Mouse (Mus musculus) limb, embryonic 12.5 days (tissue): ENCODE results near the gene Tbc1d1. TPM values are rescaled to one million over a fixed set of nuclear protein-coding genes. Genes with fewer than 3 reads are reported as not detected.

ENCODE experiments used
- ATAC-seq: fragments of 200-750 bp; cut with Nextera tagmentation; 2 replicates; pipeline ENCODE4 v1.8.0; 2017; ENCODE audit warnings: low read depth, moderate TSS enrichment; ENCODE audit not compliant: insufficient number of reproducible peaks, insufficient read depth, low FRiP score, low TSS enrichment
- H3K27ac ChIP-seq: fragments of 300-500 bp; sonication (generic); 2 replicates; pipeline ENCODE4 v1.5.1; 2016; ENCODE audit warnings: mild to moderate bottlenecking, moderate library complexity
- H3K27me3 ChIP-seq: fragments of 300-500 bp; sonication (generic); 2 replicates; pipeline ENCODE4 v1.6.1; 2016; ENCODE audit warnings: mild to moderate bottlenecking, moderate library complexity
- H3K36me3 ChIP-seq: fragments of 300-500 bp; sonication (generic); 2 replicates; pipeline ENCODE4 v1.6.1; 2016; ENCODE audit warnings: mild to moderate bottlenecking, moderate library complexity
- H3K4me1 ChIP-seq: fragments of 300-500 bp; sonication (generic); replicated peaks from 2 replicates; pipeline ENCODE4 v1.6.1; 2016
- H3K4me2 ChIP-seq: fragments of 300-500 bp; sonication (generic); 2 replicates; pipeline ENCODE4 v1.6.1; 2016; ENCODE audit warnings: mild to moderate bottlenecking, moderate library complexity
- H3K4me3 ChIP-seq: fragments of 300-500 bp; sonication (generic); replicated peaks from 2 replicates; pipeline ENCODE4 v1.5.1; 2016; ENCODE audit warnings: mild to moderate bottlenecking
- H3K9ac ChIP-seq: fragments of 300-500 bp; sonication (generic); replicated peaks from 2 replicates; pipeline ENCODE4 v1.6.1; 2016; ENCODE audit warnings: mild to moderate bottlenecking, moderate library complexity
- H3K9me3 ChIP-seq: fragments of 300-500 bp; sonication (generic); 2 replicates; pipeline ENCODE4 v1.6.1; 2016; ENCODE audit warnings: mild to moderate bottlenecking, moderate library complexity
- WGBS: fragments of 180-500 bp; shearing (Covaris S2); methylation state at CpG from one replicate; pipeline ENCODE4 v1.1.7; 2016; 5-methylcytosine and 5-hydroxymethylcytosine counted together
- polyA plus RNA-seq: library from polyadenylated mRNA; unstranded; fragments of >200 nt; fragmentation: Nextera tagmentation; extraction: Ambion mirVana; gene quantifications from 2 replicates; pipeline ENCODE4 v1.2.1, GENCODE M21; 2016

Gene Tbc1d1
- polyA plus RNA-seq, 1 experiment from 2014 or later: 32.8 TPM

GRCm38 (mm10) chr5:64377705-64378104 is 221.6 kb downstream of the Tbc1d1 start:
- H3K27ac ChIP-seq: peak overlapping the region; percentile 84; the same call in 1 of the 2 replicates
- no peaks in the 10 kb centered on the region for H3K27me3 ChIP-seq
- no peak overlapping the region for H3K9ac ChIP-seq
- no peak overlapping the region for H3K4me3 ChIP-seq
- WGBS: 77% methylated on average over 8 of the region's 8 CpGs
- no peak for ATAC-seq
- peaks cover 53% of the 10 kb centered on the region for H3K4me1 ChIP-seq
- no peaks in the 10 kb centered on the region for H3K36me3 ChIP-seq
- no peak overlapping the region for H3K4me2 ChIP-seq
- H3K9me3 ChIP-seq: no peaks in the 10 kb centered on the region

GRCm38 (mm10) chr5:64378591-64379275 is 222.6 kb downstream of the Tbc1d1 start:
- no peak; the same call in 1 of the 2 replicates for ATAC-seq

GRCm38 (mm10) chr5:64379829-64380228 is 223.7 kb downstream of the Tbc1d1 start:
- no peak for ATAC-seq
- Histone ChIP-seq H3K9me3 (no peaks in the 10 kb centered on the region), H3K9ac (no peak overlapping the region), H3K27ac (peak overlapping the region; percentile 84; the same call in 1 of the 2 replicates), H3K27me3 (no peaks in the 10 kb centered on the region), H3K4me1 (peaks cover 60% of the 10 kb centered on the region), H3K4me2 (no peak overlapping the region), H3K36me3 (no peaks in the 10 kb centered on the region), H3K4me3 (no peak overlapping the region)
- 88% methylated on average over 5 of the region's 5 CpGs for WGBS

More at GRCm38 (mm10) chr5:64378591-64379275, 222.6 kb downstream of the Tbc1d1 start:
- Histone ChIP-seq H3K27ac (peak overlapping the region; percentile 84), H3K27me3 (no peaks in the 10 kb centered on the region), H3K9ac (no peak overlapping the region), H3K4me3 (no peak overlapping the region), H3K4me1 (peaks cover 62% of the 10 kb centered on the region), H3K4me2 (no peak overlapping the region), H3K36me3 (no peaks in the 10 kb centered on the region), H3K9me3 (no peaks in the 10 kb centered on the region)
- WGBS: 59% methylated on average over 13 of the region's 13 CpGs

GRCm38 (mm10) chr5:64380698-64381375 is 224.7 kb downstream of the Tbc1d1 start:
- Histone ChIP-seq H3K9ac (no peak overlapping the region), H3K36me3 (no peaks in the 10 kb centered on the region), H3K27ac (peak overlapping the region; percentile 41; the same call in 1 of the 2 replicates), H3K4me1 (peaks cover 56% of the 10 kb centered on the region), H3K4me2 (peak overlapping the region; percentile 13; the same call in 1 of the 2 replicates), H3K9me3 (no peaks in the 10 kb centered on the region), H3K4me3 (no peak overlapping the region), H3K27me3 (no peaks in the 10 kb centered on the region)
- WGBS: 44% methylated on average over 11 of the region's 11 CpGs
- no peak for ATAC-seq

- Histone ChIP-seq H3K9ac (no peak overlapping the region), H3K27me3 (no peaks in the 10 kb centered on the region), H3K27ac (no peak overlapping the region), H3K4me1 (peaks cover 56% of the 10 kb centered on the region), H3K4me2 (no peak overlapping the region), H3K9me3 (no peaks in the 10 kb centered on the region), H3K36me3 (no peaks in the 10 kb centered on the region), H3K4me3 (no peak overlapping the region)
- WGBS: 41% methylated on average over 8 of the region's 8 CpGs
- ATAC-seq: no peak
These were observed 225.4 kb downstream of the Tbc1d1 start for GRCm38 (mm10) chr5:64381538-64381937.

GRCm38 (mm10) chr5:64382451-64383057 is 226.4 kb downstream of the Tbc1d1 start:
- Histone ChIP-seq H3K9ac (no peak overlapping the region), H3K4me2 (no peak overlapping the region), H3K36me3 (no peaks in the 10 kb centered on the region), H3K4me1 (peaks cover 56% of the 10 kb centered on the region), H3K27me3 (no peaks in the 10 kb centered on the region), H3K4me3 (no peak overlapping the region), H3K9me3 (no peaks in the 10 kb centered on the region), H3K27ac (peak overlapping the region; percentile 32)
- 13% methylated on average over 8 of the region's 8 CpGs for WGBS
- ATAC-seq: peak; percentile 39

GRCm38 (mm10) chr5:64383215-64383614 is 227.1 kb downstream of the Tbc1d1 start:
- Histone ChIP-seq H3K4me2 (no peak overlapping the region), H3K36me3 (no peaks in the 10 kb centered on the region), H3K9ac (no peak overlapping the region), H3K27ac (peak overlapping the region; percentile 32), H3K4me3 (no peak overlapping the region), H3K4me1 (peaks cover 53% of the 10 kb centered on the region), H3K9me3 (no peaks in the 10 kb centered on the region), H3K27me3 (no peaks in the 10 kb centered on the region)
- 26% methylated on average over 4 of the region's 4 CpGs for WGBS
- ATAC-seq: peak; percentile 50; the same call in 1 of the 2 replicates

- Histone ChIP-seq H3K36me3 (no peaks in the 10 kb centered on the region), H3K4me2 (no peak overlapping the region), H3K4me1 (peaks cover 53% of the 10 kb centered on the region), H3K4me3 (no peak overlapping the region), H3K27me3 (no peaks in the 10 kb centered on the region), H3K9me3 (no peaks in the 10 kb centered on the region), H3K27ac (0 out of 2 replicates have a peak overlapping the region, but pooled peaks have one; percentile 23), H3K9ac (no peak overlapping the region)
- no peak for ATAC-seq
- WGBS: 49% methylated on average over 6 of the region's 6 CpGs
These were observed 228.4 kb downstream of the Tbc1d1 start for GRCm38 (mm10) chr5:64384546-64384945.

GRCm38 (mm10) chr5:64386996-64387395 is 230.9 kb downstream of the Tbc1d1 start:
- no peak overlapping the region for H3K27ac ChIP-seq
- no peaks in the 10 kb centered on the region; the same call in 1 of the 2 replicates for H3K27me3 ChIP-seq
- no peaks in the 10 kb centered on the region for H3K36me3 ChIP-seq
- no peak overlapping the region for H3K4me2 ChIP-seq
- 86% methylated on average over 3 of the region's 3 CpGs for WGBS
- H3K9ac ChIP-seq: no peak overlapping the region
- no peaks in the 10 kb centered on the region for H3K9me3 ChIP-seq
- no peak for ATAC-seq
- peaks cover 53% of the 10 kb centered on the region for H3K4me1 ChIP-seq
- H3K4me3 ChIP-seq: no peak overlapping the region

GRCm38 (mm10) chr5:64389202-64389929 is 233.3 kb downstream of the Tbc1d1 start:
- no peak overlapping the region for H3K4me3 ChIP-seq
- H3K9me3 ChIP-seq: no peaks in the 10 kb centered on the region
- 17% methylated on average over 6 of the region's 6 CpGs for WGBS
- peak; percentile 57 for ATAC-seq
- H3K27me3 ChIP-seq: no peaks in the 10 kb centered on the region; the same call in 1 of the 2 replicates
- peaks cover 44% of the 10 kb centered on the region for H3K4me1 ChIP-seq
- H3K9ac ChIP-seq: no peak overlapping the region
- H3K27ac ChIP-seq: peak overlapping the region; percentile 74
- no peak overlapping the region for H3K4me2 ChIP-seq
- H3K36me3 ChIP-seq: no peaks in the 10 kb centered on the region

GRCm38 (mm10) chr5:64391346-64391745 is 235.2 kb downstream of the Tbc1d1 start:
- H3K27me3 ChIP-seq: no peaks in the 10 kb centered on the region; the same call in 1 of the 2 replicates
- peaks cover 42% of the 10 kb centered on the region for H3K4me1 ChIP-seq
- no peak overlapping the region for H3K27ac ChIP-seq
- no peak for ATAC-seq
- 51% methylated on average over 4 of the region's 4 CpGs for WGBS
- no peaks in the 10 kb centered on the region for H3K36me3 ChIP-seq
- no peak overlapping the region for H3K4me3 ChIP-seq
- no peaks in the 10 kb centered on the region for H3K9me3 ChIP-seq
- H3K9ac ChIP-seq: no peak overlapping the region
- H3K4me2 ChIP-seq: no peak overlapping the region
